Mouse (Mus musculus): ENCODE measurements around the gene Frmd4b. TPM values are rescaled to one million over a fixed set of nuclear protein-coding genes. Genes with fewer than 3 reads are reported as not detected.

Gene Frmd4b
- polyA plus RNA-seq, 1 experiment from 2014 or later = 15.8 TPM

DNA sequence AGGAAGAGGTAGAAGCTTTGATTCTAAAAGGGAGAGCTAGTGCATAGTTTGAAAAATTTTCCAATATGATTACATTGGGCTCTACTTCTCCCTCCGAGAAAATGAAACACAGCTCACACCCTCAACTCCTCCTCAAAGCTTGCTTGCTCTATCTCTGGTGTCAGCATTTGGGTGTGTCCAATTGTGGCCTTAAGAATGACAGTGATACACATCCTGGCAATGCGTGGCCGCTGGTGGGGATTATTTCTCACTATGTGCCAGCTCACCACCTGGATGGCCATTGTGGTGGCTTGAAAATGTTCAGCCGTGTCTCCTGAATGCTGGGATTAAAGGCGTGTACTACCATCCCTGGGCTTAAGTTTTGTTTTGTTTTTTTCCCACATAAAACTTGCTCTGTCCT, 209.9 kb downstream of the Frmd4b start:
- no peaks in the 10 kb centered on the region for H3K27me3 ChIP-seq (ENCODE audit: control insufficient read depth, insufficient read depth, low read length)
- no peaks in the 10 kb centered on the region for H3K9me3 ChIP-seq (replicated peaks; ENCODE audit: control insufficient read depth, low read length)
- DNase-seq (ENCODE audit: low spot score) = no peak
- no peak overlapping the region for H3K4me3 ChIP-seq (ENCODE audit: low read depth, low read length)
- H3K36me3 ChIP-seq (replicated peaks; ENCODE audit: control insufficient read depth, insufficient read depth, low read depth, low read length) = no peaks in the 10 kb centered on the region
- no peak overlapping the region for H3K27ac ChIP-seq (replicated peaks; ENCODE audit: low read depth, low read length)
- no peak overlapping the region for H3K9ac ChIP-seq (replicated peaks; ENCODE audit: low read length)
- WGBS = 86% methylated on average over 5 of the region's 5 CpGs
- H3K4me1 ChIP-seq (ENCODE audit: control insufficient read depth, insufficient read depth, low read length) = peaks cover 3% of the 10 kb centered on the region; the same call in 1 of the 2 replicates
- H3K4me2 ChIP-seq (ENCODE audit: low read depth, low read length) = no peak overlapping the region
- ATAC-seq (replicated peaks; ENCODE audit: insufficient number of reproducible peaks, low FRiP score, low TSS enrichment, low read depth) = no peak

DNA sequence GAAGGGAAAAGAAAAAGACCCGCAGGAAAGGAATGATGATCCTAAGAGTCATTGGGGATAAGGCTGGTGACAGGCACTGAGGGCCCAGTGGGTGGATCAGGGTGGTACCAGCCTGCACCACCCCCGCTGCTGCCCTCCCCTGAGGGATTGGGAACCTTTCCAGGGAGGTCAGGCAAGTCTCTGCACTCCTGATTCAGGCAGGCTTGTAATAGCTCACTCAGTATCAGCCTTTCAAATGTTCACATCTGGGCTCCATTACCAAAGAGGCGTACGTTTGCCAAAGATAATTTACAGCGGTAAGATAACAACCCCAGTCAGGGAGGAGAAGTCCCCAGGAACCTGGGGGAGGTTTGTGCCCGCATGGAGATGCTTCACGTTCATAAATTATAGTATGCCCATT, 212.0 kb downstream of the Frmd4b start:
- H3K9ac ChIP-seq (replicated peaks; ENCODE audit: low read length) = no peak overlapping the region
- DNase-seq (ENCODE audit: low spot score) = peak; percentile 78

GRCm38 (mm10) chr6:97402822-97403472, 214.4 kb downstream of the Frmd4b start:
- WGBS = 69% methylated on average over 10 of the region's 10 CpGs
- peaks cover 3% of the 10 kb centered on the region; the same call in 1 of the 2 replicates for H3K4me1 ChIP-seq (ENCODE audit: control insufficient read depth, insufficient read depth, low read length)
- H3K9ac ChIP-seq (replicated peaks; ENCODE audit: low read length) = no peak overlapping the region
- H3K27ac ChIP-seq (replicated peaks; ENCODE audit: low read depth, low read length) = no peak overlapping the region
- DNase-seq (ENCODE audit: low spot score) = no peak
- no peaks in the 10 kb centered on the region for H3K36me3 ChIP-seq (replicated peaks; ENCODE audit: control insufficient read depth, insufficient read depth, low read depth, low read length)
- H3K4me3 ChIP-seq (ENCODE audit: low read depth, low read length) = no peak overlapping the region
- H3K4me2 ChIP-seq (ENCODE audit: low read depth, low read length) = no peak overlapping the region
- ATAC-seq (replicated peaks; ENCODE audit: insufficient number of reproducible peaks, low FRiP score, low TSS enrichment, low read depth) = no peak
- no peaks in the 10 kb centered on the region for H3K27me3 ChIP-seq (ENCODE audit: control insufficient read depth, insufficient read depth, low read length)
- H3K9me3 ChIP-seq (replicated peaks; ENCODE audit: control insufficient read depth, low read length) = no peaks in the 10 kb centered on the region

More for the DNA sequence above, 212.0 kb downstream of the Frmd4b start:
- WGBS = 23% methylated on average over 7 of the region's 7 CpGs
- H3K4me1 ChIP-seq (ENCODE audit: control insufficient read depth, insufficient read depth, low read length) = peaks cover 3% of the 10 kb centered on the region; the same call in 1 of the 2 replicates
- no peaks in the 10 kb centered on the region for H3K27me3 ChIP-seq (ENCODE audit: control insufficient read depth, insufficient read depth, low read length)
- H3K4me3 ChIP-seq (ENCODE audit: low read depth, low read length) = no peak overlapping the region
- H3K9me3 ChIP-seq (replicated peaks; ENCODE audit: control insufficient read depth, low read length) = no peaks in the 10 kb centered on the region
- 0 out of 2 replicates have a peak overlapping the region, but pooled peaks have one; percentile 20 for H3K27ac ChIP-seq (replicated peaks; ENCODE audit: low read depth, low read length)
- ATAC-seq (replicated peaks; ENCODE audit: insufficient number of reproducible peaks, low FRiP score, low TSS enrichment, low read depth) = 0 out of 2 replicates have a peak, but pooled peaks have one; percentile 35
- no peaks in the 10 kb centered on the region for H3K36me3 ChIP-seq (replicated peaks; ENCODE audit: control insufficient read depth, insufficient read depth, low read depth, low read length)
- H3K4me2 ChIP-seq (ENCODE audit: low read depth, low read length) = no peak overlapping the region

DNA sequence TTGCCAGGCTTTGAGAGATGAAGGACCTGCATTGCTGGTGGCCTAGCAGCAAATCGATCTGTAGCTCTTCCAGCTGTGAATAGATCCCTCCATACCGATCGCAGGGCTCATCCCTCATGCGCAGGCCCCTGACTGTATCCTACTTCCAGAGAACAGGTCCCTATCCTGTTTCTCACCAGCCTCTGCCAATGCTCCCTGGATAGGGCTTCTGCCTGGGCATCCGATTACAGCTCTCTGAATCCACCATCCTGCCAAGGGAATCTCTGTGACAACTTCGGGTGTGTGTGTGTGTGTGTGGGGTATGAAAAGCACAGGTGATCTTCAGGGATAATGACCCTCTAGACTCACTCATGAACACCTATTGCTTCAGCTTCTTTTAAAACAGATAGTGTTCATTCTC, 216.9 kb downstream of the Frmd4b start:
- no peak for ATAC-seq (replicated peaks; ENCODE audit: insufficient number of reproducible peaks, low FRiP score, low TSS enrichment, low read depth)
- H3K4me2 ChIP-seq (ENCODE audit: low read depth, low read length) = no peak overlapping the region
- no peaks in the 10 kb centered on the region for H3K27me3 ChIP-seq (ENCODE audit: control insufficient read depth, insufficient read depth, low read length)
- peaks cover 6% of the 10 kb centered on the region; the same call in 1 of the 2 replicates for H3K4me1 ChIP-seq (ENCODE audit: control insufficient read depth, insufficient read depth, low read length)
- H3K9ac ChIP-seq (replicated peaks; ENCODE audit: low read length) = no peak overlapping the region
- H3K4me3 ChIP-seq (ENCODE audit: low read depth, low read length) = no peak overlapping the region
- 88% methylated on average over 6 of the region's 6 CpGs for WGBS
- no peaks in the 10 kb centered on the region for H3K9me3 ChIP-seq (replicated peaks; ENCODE audit: control insufficient read depth, low read length)
- H3K27ac ChIP-seq (replicated peaks; ENCODE audit: low read depth, low read length) = no peak overlapping the region
- H3K36me3 ChIP-seq (replicated peaks; ENCODE audit: control insufficient read depth, insufficient read depth, low read depth, low read length) = no peaks in the 10 kb centered on the region
- DNase-seq (ENCODE audit: low spot score) = no peak

GRCm38 (mm10) chr6:97397935-97398334, 219.4 kb downstream of the Frmd4b start:
- H3K27ac ChIP-seq (replicated peaks; ENCODE audit: low read depth, low read length) = no peak overlapping the region
- no peaks in the 10 kb centered on the region for H3K36me3 ChIP-seq (replicated peaks; ENCODE audit: control insufficient read depth, insufficient read depth, low read depth, low read length)
- no peak overlapping the region for H3K4me2 ChIP-seq (ENCODE audit: low read depth, low read length)
- no peak for DNase-seq (ENCODE audit: low spot score)
- no peak overlapping the region for H3K4me3 ChIP-seq (ENCODE audit: low read depth, low read length)
- H3K27me3 ChIP-seq (ENCODE audit: control insufficient read depth, insufficient read depth, low read length) = no peaks in the 10 kb centered on the region
- no peak overlapping the region for H3K9ac ChIP-seq (replicated peaks; ENCODE audit: low read length)
- H3K4me1 ChIP-seq (ENCODE audit: control insufficient read depth, insufficient read depth, low read length) = peaks cover 3% of the 10 kb centered on the region; the same call in 1 of the 2 replicates
- no peak for ATAC-seq (replicated peaks; ENCODE audit: insufficient number of reproducible peaks, low FRiP score, low TSS enrichment, low read depth)
- H3K9me3 ChIP-seq (replicated peaks; ENCODE audit: control insufficient read depth, low read length) = no peaks in the 10 kb centered on the region
- WGBS = 93% methylated on average over 4 of the region's 4 CpGs

DNA sequence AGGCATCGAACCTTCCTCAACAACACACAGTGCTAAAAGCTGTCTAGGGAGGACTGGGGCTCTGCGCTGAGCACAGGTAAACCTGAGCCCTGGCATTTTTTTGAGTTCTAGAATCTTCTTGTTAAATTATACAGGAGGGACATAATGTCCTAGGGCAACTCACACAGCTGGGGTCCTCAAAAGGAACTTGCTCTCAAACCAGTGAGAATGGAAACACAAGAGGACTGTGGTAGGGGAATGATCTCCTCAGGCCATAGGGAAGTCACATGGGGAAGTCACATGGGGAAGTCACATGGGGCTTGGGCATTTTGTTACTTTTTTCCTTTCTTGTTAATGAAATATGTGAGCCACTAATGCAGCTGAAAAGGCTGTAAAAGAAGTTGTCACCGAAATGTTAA, 220.4 kb downstream of the Frmd4b start:
- no peak for DNase-seq (ENCODE audit: low spot score)
- no peak overlapping the region for H3K27ac ChIP-seq (replicated peaks; ENCODE audit: low read depth, low read length)

GRCm38 (mm10) chr6:97396351-97396956, 220.9 kb downstream of the Frmd4b start:
- Histone ChIP-seq H3K27me3 (ENCODE audit: control insufficient read depth, insufficient read depth, low read length) (no peaks in the 10 kb centered on the region), H3K27ac (replicated peaks; ENCODE audit: low read depth, low read length) (no peak overlapping the region), H3K4me3 (ENCODE audit: low read depth, low read length) (no peak overlapping the region), H3K4me2 (ENCODE audit: low read depth, low read length) (no peak overlapping the region), H3K4me1 (ENCODE audit: control insufficient read depth, insufficient read depth, low read length) (peaks cover 3% of the 10 kb centered on the region; the same call in 1 of the 2 replicates), H3K9me3 (replicated peaks; ENCODE audit: control insufficient read depth, low read length) (no peaks in the 10 kb centered on the region), H3K36me3 (replicated peaks; ENCODE audit: control insufficient read depth, insufficient read depth, low read depth, low read length) (no peaks in the 10 kb centered on the region), H3K9ac (replicated peaks; ENCODE audit: low read length) (no peak overlapping the region)
- DNase-seq (ENCODE audit: low spot score) = peak; percentile 63
- 18% methylated on average over 9 of the region's 9 CpGs for WGBS
- peak; percentile 74; the same call in 1 of the 2 replicates for ATAC-seq (replicated peaks; ENCODE audit: insufficient number of reproducible peaks, low FRiP score, low TSS enrichment, low read depth)

More for the DNA sequence above, 220.4 kb downstream of the Frmd4b start:
- Histone ChIP-seq H3K9me3 (replicated peaks; ENCODE audit: control insufficient read depth, low read length) (no peaks in the 10 kb centered on the region), H3K4me2 (ENCODE audit: low read depth, low read length) (no peak overlapping the region), H3K36me3 (replicated peaks; ENCODE audit: control insufficient read depth, insufficient read depth, low read depth, low read length) (no peaks in the 10 kb centered on the region), H3K27me3 (ENCODE audit: control insufficient read depth, insufficient read depth, low read length) (no peaks in the 10 kb centered on the region), H3K9ac (replicated peaks; ENCODE audit: low read length) (no peak overlapping the region), H3K4me1 (ENCODE audit: control insufficient read depth, insufficient read depth, low read length) (peaks cover 3% of the 10 kb centered on the region; the same call in 1 of the 2 replicates), H3K4me3 (ENCODE audit: low read depth, low read length) (no peak overlapping the region)
- ATAC-seq (replicated peaks; ENCODE audit: insufficient number of reproducible peaks, low FRiP score, low TSS enrichment, low read depth) = peak; percentile 7
- WGBS = 69% methylated on average over 3 of the region's 3 CpGs

Measured in embryonic facial prominence, embryonic 11.5 days (tissue).